Mouse (Mus musculus) cerebellum, postnatal 36 days (tissue): ENCODE results near the gene Vps36.

ENCODE experiments used
- DNase-seq, 2 experiments: peaks; one replicate each; pipeline ENCODE4 v3.0.0; 2021 to 2022; ENCODE audit warnings: mixed read lengths in 2 of 2

The Vps36 gene

DNA sequence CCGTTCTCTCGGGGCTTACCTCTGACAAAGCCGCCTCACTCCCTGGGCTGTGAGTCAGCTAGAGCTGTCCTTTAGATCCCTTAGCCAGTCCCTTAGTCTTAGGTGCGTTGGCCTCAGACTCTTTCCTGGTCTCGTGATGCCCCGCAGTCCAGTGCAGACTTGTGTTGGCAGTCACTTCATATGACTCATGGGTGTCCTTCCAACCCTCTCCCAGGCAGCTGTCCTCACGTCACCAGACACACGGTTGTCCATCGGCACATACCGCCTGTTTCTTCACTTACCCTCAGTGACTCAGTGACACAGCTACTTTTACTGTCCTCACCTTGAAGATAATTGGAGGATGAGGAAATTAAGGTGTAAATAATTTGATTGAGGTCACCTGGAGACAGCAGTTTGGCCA is 22.2 kb downstream of the Vps36 start:
- DNase-seq: no peak

DNA sequence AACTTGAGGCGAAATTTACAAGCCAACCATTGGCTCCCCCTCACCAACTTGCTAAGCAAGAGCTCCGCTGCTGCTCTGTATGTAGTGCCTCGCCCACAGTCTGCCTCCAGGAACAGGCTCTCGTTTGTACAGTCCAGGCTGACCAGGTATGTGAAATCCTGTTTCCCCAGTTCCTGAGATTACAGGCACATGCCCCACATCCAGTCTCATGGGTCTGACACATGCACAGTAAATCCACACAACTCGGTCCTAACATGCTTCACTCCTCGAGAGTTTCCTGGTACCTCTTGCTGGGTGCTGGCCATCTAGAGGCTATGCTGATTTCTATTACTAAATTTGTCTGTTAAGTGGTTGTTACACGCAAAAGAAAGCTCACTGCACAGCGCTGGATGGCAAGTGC is 33.8 kb downstream of the Vps36 start:
- no peak for DNase-seq

DNA sequence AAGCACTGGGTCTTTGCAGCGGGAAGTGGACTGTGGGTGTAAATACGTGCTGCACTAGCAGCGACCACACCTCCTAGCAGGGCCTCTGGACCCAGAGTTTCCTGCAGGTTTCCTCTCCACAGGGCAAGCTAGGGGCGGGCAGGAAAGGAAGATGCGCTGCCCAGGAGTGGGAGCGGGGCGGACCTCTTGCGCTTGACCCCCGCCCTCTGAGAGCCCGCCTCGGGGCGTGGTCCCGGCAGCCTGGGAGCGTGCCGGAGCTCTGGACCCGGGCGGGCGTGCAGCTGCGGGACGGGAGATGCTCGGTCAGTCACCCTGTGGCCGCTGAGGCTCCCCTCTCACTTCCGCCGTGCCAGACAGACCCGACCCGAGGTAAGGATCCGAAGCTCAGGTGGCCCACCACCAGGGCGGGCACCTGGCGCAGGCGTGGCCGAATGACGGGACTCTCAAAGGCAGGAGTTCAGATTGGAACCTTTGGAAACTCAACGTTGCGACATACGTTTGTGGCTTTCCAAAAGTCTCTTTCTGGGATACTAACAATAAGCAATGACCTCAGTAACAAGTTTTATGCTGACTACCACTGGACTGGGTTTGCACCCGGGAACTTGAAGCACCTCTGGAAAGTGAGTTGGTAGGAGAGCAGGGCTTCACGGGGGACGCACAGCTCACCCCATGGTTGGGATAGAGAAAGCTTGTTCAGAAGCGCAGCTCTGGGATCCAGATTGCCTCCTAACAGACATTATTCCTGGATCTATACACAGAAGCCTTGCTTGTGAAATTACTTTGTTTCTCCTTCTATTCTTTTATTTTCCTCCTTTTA is 34.7 kb downstream of the Vps36 start, which contains the start of gene Thsd1:
TSS of gene Thsd1 (plus strand) at position 253 of the 817 bp plus-strand sequence.
- DNase-seq: peak in 1 of 2 experiments; percentile 6

DNA sequence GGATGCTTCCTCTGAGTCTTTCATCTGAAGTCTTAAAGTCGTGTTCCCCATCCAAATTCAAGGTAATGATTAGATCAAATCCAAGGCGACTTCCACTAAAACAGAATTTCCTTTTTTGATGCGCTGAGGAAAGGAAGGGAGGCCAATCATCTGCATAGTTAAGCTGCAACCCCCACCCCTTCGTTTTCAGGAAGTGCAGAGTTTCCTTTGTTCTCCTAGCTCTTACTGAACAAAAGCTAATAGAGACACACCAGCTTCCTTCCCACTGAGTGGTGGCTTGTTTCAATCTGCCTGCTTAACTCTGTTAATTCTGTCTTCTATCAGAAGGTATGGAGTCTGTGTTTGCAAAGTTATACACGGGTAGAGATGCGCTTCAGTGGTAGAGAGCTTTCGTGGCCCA is 36.0 kb downstream of the Vps36 start:
- DNase-seq: no peak

DNA sequence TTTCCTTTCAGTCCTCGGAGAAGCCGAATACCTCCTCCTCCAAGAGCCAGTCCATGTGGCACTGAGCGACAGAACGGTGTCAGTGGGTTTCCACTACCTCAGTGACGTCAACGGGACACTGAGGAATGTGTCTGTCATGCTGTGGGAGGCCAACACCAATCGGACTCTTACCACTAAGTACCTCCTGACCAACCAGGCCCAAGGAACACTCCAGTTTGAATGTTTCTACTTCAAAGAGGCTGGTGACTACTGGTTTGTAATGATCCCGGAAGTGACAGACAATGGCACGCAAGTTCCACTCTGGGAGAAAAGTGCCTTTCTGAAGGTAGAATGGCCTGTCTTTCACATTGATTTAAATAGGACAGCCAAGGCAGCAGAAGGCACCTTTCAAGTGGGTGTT is 50.4 kb downstream of the Vps36 start:
- DNase-seq: no peak

DNA sequence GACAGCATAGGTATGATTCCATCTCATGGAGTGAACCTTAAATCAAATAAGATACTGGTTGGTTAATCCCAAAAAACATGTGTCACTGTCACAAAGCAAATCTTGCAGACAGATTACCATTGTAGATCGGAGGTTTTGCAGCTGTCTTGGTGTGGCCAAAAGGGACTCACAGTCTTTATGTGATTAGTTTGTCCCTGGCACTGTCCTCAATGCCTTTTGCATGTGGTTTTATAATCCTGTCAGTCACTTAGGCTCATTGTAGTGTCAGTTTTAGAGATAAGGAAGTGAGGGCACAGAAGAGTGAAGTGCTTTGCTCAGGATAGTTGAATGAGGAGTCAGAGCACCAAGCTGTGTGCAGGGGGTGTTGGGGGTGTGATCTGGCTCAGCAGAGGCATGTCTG is 53.1 kb downstream of the Vps36 start:
- DNase-seq: no peak

DNA sequence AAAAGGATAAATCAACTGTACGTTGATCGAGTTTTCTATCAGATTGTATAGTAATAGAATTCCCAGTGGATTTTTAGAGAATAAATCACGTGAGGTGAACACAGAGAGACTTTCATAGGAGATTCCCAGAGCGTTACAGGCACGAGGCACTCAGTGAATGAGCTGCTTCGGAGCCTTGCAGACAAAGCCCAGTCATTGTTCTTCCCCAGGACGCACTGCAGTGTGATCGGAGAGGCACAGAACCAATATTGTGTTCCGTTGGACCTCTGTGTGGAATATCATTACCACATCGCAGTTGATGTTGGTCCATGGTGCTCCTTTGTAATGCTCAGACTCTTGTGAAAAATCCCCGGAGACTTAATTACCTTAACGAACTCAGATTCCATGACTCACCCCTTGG is 55.3 kb downstream of the Vps36 start:
- no peak for DNase-seq

DNA sequence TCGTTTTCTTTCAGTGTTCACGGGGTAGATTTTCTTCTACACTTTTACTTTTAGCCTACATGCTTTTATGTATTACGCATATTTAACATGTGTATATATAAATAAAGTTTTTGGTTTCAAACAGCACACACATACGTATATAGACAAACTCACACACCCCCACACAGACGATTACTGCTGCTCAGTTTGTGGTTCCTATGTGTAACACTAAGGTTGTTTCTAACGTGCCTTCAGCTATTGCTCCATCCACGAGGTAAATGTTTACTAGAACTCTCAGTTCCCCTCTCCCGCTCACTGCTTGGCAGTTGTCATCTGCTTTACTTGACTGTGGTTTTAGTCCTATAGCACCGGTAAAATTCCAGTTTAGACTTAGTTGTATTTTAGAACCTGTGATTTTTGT is 56.5 kb downstream of the Vps36 start:
- no peak for DNase-seq

DNA sequence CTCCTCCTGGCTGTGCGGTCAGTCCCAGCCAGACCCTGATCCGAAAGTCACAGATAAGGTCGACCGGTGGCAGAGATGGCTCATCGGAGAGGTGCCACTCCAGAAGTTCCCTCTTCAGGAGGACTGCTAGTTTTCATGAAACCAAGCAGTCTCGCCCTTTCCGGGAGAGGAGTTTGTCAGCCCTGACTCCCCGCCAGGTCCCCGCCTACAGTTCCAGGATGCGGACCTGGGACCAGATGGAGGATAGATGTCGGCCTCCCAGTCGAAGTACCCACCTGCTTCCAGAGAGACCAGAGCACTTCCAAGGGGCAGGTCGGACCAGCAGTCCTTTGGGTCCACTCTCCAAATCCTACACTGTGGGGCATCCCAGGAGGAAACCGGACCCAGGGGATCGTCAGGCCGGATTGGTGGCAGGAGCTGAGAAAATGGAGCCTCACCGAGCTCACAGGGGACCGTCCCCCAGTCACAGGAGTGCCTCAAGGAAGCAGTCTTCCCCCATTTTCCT is 66.4 kb downstream of the Vps36 start:
- no peak for DNase-seq

DNA sequence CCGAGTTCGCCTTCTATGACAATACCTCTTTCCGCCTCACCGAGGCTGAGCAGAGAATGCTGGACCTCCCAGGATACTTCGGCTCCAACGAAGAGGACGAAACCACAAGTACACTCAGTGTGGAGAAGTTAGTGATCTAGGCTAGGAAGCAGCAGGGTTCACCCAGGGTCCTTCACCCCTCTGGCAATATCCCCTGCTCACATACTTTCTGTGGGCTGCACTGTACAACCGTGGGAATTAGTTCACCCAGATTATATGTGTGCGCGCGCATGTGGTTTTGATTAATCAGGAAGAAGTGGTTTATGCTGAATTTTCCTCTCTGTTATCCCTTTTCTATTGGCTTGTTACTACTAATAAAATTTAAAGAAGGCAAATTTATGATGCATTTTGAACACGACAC is 66.9 kb downstream of the Vps36 start:
- DNase-seq: no peak

DNA sequence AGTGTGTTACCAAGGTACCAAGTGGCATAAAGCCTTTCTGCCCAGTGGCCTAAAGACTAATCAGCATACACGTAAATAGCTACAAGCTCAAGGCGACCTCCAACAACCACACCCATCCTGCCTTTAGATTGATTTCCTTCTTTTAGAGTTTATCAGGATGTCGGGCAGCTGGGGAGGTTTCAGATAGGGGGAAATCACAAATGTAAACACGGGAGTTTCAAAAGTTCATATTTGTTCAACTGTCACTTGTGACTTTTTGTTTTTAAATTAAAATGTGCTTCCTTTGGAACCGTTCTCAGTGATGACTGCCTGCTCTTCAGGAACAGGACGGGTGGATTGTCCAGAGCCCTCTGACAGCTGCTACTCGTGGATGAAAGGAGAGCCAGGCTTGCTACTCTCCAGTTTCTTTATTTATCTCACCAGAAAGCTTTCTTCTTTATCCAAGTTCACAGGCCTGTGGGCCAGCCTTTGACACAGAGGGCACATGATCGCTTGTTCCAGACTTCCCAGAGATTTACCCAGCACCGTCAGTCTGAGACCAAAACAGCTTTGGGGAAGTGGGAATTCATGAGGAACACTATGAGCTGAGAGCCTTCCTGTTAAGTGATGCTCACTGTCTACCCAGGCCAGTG is 67.6 kb downstream of the Vps36 start:
- no peak for DNase-seq

DNA sequence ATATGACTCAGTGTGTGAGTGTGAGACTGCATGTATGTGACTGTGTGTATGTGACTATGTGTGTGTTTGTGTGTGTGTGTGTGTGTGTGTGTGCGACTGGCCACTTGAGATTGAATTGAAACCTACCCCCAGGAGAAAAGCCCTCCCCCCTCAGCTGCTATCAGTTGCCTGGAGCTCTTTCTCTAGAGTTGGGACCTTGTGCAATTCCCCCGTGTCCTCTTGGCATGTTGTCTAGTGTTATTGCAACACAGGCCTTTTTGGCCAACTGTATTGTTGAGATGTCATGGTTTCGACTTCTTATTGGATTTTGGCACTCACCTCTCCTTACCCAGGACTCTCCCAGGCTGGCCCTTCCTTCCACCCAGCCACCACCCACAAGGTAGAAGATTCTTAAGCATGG is 69.7 kb downstream of the Vps36 start:
- no peak for DNase-seq

DNA sequence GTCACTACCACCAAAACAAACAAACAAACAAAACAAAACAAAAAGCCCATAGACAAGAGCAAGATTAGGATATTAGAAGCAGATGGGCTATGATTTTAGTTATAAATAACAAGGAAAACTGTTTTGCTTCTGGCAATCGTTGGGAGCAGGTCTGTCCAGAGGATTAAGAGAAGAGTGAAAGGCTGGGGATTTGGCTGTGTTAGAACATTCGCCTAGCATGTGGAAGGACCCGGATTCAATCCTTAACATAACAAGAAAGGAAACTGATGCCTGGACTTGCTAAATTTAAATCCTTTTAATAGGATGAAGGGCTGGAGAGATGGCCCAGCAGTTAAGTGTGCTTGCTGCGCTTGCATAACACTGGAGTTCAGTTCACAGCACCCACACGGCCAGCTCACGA is 71.7 kb downstream of the Vps36 start:
- no peak for DNase-seq

DNA sequence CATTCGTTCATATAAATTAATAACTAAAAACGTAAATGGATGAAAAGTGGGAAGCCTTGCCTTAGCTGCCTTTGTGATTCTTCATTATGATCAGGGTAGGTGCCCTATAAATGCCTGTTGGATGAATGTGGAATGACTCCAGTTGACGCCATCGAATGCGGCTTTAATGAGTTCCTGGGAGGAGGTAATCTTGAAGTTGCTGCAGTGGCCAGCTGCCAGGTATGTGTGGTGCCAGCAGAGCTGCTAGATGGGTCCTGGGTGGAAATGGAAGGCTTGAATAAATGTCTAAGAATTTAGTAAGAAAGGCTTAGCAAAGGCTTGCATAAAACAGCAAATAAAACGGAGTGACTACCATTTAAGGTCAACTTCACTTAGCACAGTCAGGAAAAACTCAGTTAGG is 72.2 kb downstream of the Vps36 start:
- no peak for DNase-seq

DNA sequence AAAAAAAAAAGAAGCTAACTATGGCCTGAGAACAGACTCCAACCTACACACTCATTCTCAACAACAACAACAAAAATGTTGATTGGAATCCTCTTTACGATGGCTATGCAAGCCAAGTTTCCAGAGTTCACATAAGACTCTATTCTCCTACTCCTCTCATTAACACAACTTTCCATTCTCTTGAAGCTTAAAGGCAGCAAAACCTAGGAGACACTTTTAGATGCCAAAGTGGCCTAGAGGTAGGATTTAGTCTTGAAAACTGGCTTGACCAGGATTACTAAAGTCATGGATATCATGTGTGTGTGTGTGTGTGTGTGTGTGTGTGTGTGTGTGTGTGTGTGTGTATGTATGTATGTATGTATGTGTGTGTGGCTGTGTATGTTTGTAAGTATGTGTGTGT is 72.6 kb downstream of the Vps36 start:
- no peak for DNase-seq

DNA sequence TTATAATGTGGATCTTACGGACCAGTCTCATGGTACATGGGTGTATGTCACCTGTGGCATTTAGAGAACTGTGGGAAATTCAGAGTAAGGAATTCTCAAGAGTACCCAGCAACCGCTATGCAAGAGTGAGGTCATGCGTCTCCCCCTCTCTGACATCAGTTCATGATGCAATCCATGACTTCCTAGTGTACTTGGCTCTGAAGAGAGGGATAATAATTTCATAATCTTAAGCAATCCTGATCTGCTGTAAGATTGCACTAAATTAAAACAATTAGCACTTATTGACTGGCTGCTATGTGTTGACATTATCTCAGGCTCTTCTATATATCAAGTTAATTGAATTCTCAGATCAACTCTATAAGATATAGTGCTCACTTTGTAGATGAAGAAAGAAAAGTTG is 74.2 kb downstream of the Vps36 start:
- no peak for DNase-seq
